Mouse (Mus musculus): ENCODE results near the gene Them7. TPM values are rescaled to one million over a fixed set of nuclear protein-coding genes. Genes with fewer than 3 reads are reported as not detected.

The Them7 gene
- total and polyA plus RNA-seq, 3 experiments: not detected

DNA sequence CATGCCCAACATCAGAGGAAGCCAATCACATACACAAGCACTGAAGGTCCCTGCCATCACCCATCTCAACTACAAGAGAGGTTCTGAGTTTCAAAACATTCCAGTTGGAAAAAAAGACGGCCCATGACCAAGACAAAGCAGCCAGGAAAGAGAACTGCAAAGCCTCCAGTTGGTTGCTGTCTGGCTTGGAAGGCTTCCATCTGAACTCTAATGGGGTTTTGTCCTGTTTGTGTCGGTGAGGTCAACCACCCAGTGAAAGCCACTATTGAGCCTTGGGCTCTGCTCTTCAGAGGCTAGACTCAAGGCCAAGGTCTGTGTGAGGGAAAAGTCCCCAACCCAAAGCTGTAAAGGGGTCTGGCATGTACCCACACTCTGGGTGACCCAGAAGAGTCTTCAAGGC lies 111.5 kb downstream of the Them7 start:
- Histone ChIP-seq H3K27ac (ENCODE audit: control insufficient read depth, low read depth, low read length) (no peak overlapping the region), H3K9me3 (replicated peaks; ENCODE audit: insufficient read depth, low read length) (no peaks in the 10 kb centered on the region), H3K4me3 (ENCODE audit: control insufficient read depth in 1 of 2, insufficient read depth in 1 of 2, low read depth in 2 of 2, low read length in 2 of 2) (no peak overlapping the region), H3K36me3 (ENCODE audit: control insufficient read depth in 1 of 2, insufficient read depth in 2 of 2, low read length in 2 of 2) (no peaks in the 10 kb centered on the region), H3K9ac (ENCODE audit: control insufficient read depth, low read depth, low read length, poor library complexity, severe bottlenecking) (no peak overlapping the region), H3K79me2 (ENCODE audit: control insufficient read depth, insufficient read depth, low read length, poor library complexity) (no peaks in the 10 kb centered on the region), H3K27me3 (ENCODE audit: control insufficient read depth in 1 of 2, insufficient read depth in 2 of 2, low read length in 2 of 2) (peaks cover 0 to 1% of the 10 kb centered on the region in 2 experiments; a peak in 1 of 4 replicates), H3K4me1 (ENCODE audit: control insufficient read depth in 1 of 2, insufficient read depth in 2 of 2, low read length in 2 of 2) (no peaks in the 10 kb centered on the region)
- TF ChIP-seq GABPA (IDR thresholded peaks at IDR 0.05; ENCODE audit: low read depth, low read length) (no peak), NELFE (IDR thresholded peaks at IDR 0.05; ENCODE audit: low read depth, low read length) (no peak), MEF2A (IDR thresholded peaks at IDR 0.05; ENCODE audit: extremely low read depth, insufficient replicate concordance, low read depth, low read length, poor library complexity, severe bottlenecking) (no peak), KAT2A (conservative IDR thresholded peaks at IDR 0.05; ENCODE audit: low read depth, low read length) (no peak), JUND (IDR thresholded peaks at IDR 0.05; ENCODE audit: low read depth, low read length) (no peak), ZNF384 (IDR thresholded peaks at IDR 0.05; ENCODE audit: low read depth, low read length) (no peak), MYB (IDR thresholded peaks at IDR 0.05; ENCODE audit: low read depth, low read length) (no peak), UBTF (IDR thresholded peaks at IDR 0.05; ENCODE audit: borderline replicate concordance, insufficient read depth, low read depth, low read length) (no peak), POLR2AphosphoS2 (IDR thresholded peaks at IDR 0.05; ENCODE audit: low read length) (no peak), GATA1 (IDR thresholded peaks at IDR 0.05; ENCODE audit: low read depth, low read length) (no peak), USF1 (IDR thresholded peaks at IDR 0.05; ENCODE audit: low read depth, low read length) (no peak)
- DNase-seq (ENCODE audit: low read depth, low spot score): no peak

DNA sequence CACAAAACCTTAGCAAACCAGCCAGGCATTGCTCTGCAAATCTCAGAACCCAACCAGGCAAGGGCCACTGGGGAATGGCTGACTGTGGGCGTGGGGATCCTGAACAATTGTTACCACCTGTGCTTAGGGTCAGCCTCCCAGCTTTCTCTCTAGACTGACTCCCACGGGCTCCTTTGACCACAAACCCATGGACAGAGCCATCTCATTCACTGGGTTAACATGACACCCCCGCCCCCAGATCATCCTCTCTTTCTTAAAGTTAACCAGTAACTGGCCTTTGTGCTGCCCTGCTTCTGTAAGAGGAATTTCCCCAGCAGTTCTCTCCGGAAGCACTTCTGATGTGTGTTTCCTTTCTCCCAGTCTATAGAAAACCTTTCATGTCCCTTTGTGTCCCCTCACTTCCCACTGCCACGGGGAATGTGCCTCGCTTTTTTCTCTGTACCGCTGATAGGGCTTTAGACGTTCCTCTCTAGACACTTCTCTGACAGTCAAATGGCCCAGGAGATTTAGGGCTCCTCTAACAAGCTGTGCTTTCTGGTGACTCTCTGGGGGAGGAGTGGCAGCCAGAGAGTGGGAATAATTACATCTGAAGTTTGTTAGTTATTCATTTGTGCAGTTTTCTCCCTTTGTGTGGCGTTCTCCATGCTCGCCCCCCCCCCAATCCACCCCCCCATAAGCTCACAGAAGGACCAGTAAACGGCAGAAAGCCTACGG lies 112.4 kb downstream of the Them7 start:
- no peak for TF ChIP-seq UBTF (IDR thresholded peaks at IDR 0.05; ENCODE audit: borderline replicate concordance, insufficient read depth, low read depth, low read length)
- no peak for TF ChIP-seq MAX (IDR thresholded peaks at IDR 0.05; ENCODE audit: low read length)
- TF ChIP-seq GATA1 (IDR thresholded peaks at IDR 0.05; ENCODE audit: low read depth, low read length): no peak
- no peak for TF ChIP-seq BHLHE40 (IDR thresholded peaks at IDR 0.05; ENCODE audit: borderline replicate concordance, low read depth, low read length)
- no peak for TF ChIP-seq SIN3A (IDR thresholded peaks at IDR 0.05; ENCODE audit: low read length)
- no peak for TF ChIP-seq SMC3 (IDR thresholded peaks at IDR 0.05; ENCODE audit: low read depth, low read length)
- TF ChIP-seq MYC (IDR thresholded peaks at IDR 0.05; ENCODE audit: low read depth, low read length): no peak
- no peak for TF ChIP-seq MAZ (IDR thresholded peaks at IDR 0.05; ENCODE audit: low read depth, low read length)
- TF ChIP-seq E2F4 (IDR thresholded peaks at IDR 0.05; ENCODE audit: borderline replicate concordance, low read depth, low read length): no peak
- no peak for TF ChIP-seq CTCF (IDR thresholded peaks at IDR 0.05 in 2 of 3, conservative IDR thresholded peaks at IDR 0.05 in 1 of 3; ENCODE audit: control insufficient read depth in 1 of 3, insufficient read depth in 1 of 3, low read depth in 2 of 3, low read length in 3 of 3, poor library complexity in 1 of 3, severe bottlenecking in 1 of 3)
- TF ChIP-seq TAL1 (IDR thresholded peaks at IDR 0.05; ENCODE audit: low read length): no peak
- no peak for TF ChIP-seq MAFK (IDR thresholded peaks at IDR 0.05; ENCODE audit: borderline replicate concordance, low read depth, low read length)
- no peak for TF ChIP-seq USF1 (IDR thresholded peaks at IDR 0.05; ENCODE audit: low read depth, low read length)
- TF ChIP-seq CHD2 (IDR thresholded peaks at IDR 0.05; ENCODE audit: low read length): no peak
- no peak for TF ChIP-seq ETS1 (IDR thresholded peaks at IDR 0.05; ENCODE audit: low read depth, low read length)
- no peak for TF ChIP-seq JUND (IDR thresholded peaks at IDR 0.05; ENCODE audit: low read depth, low read length)
- no peak for TF ChIP-seq HCFC1 (IDR thresholded peaks at IDR 0.05; ENCODE audit: low read depth, low read length)
- H3K36me3 ChIP-seq (ENCODE audit: control insufficient read depth in 1 of 2, insufficient read depth in 2 of 2, low read length in 2 of 2): no peaks in the 10 kb centered on the region
- peaks cover 0 to 1% of the 10 kb centered on the region in 2 experiments; a peak in 1 of 4 replicates for H3K27me3 ChIP-seq (ENCODE audit: control insufficient read depth in 1 of 2, insufficient read depth in 2 of 2, low read length in 2 of 2)
- H3K4me1 ChIP-seq (ENCODE audit: control insufficient read depth in 1 of 2, insufficient read depth in 2 of 2, low read length in 2 of 2): no peaks in the 10 kb centered on the region
- no peak for DNase-seq (ENCODE audit: low read depth, low spot score)
- H3K9ac ChIP-seq (ENCODE audit: control insufficient read depth, low read depth, low read length, poor library complexity, severe bottlenecking): no peak overlapping the region
- no peak overlapping the region for H3K4me3 ChIP-seq (ENCODE audit: control insufficient read depth in 1 of 2, insufficient read depth in 1 of 2, low read depth in 2 of 2, low read length in 2 of 2)
- no peaks in the 10 kb centered on the region for H3K79me2 ChIP-seq (ENCODE audit: control insufficient read depth, insufficient read depth, low read length, poor library complexity)
- no peak overlapping the region for H3K27ac ChIP-seq (ENCODE audit: control insufficient read depth, low read depth, low read length)
- H3K9me3 ChIP-seq (replicated peaks; ENCODE audit: insufficient read depth, low read length): no peaks in the 10 kb centered on the region
